In genomic region chr9:50718878-50719277, GRCm38 (mm10) we compare ENCODE assay signal across 36 mouse cellular contexts. TPM values are rescaled to one million over a fixed set of nuclear protein-coding genes. Genes with fewer than 3 reads are reported as not detected.
"Had no signal": no experiment of that assay in that cellular context is flagged by ENCODE, and none has a peak within 500 bp of the region (broad histone marks: within the 10 kb centered on the region; RNA-seq: fewer than 3 reads in every experiment).

No protein-coding gene starts in this region.

- ATAC-seq: liver, embryonic 12.5 days; liver, postnatal 0 days; lung, postnatal 0 days; midbrain, embryonic 13.5 days; midbrain, embryonic 15.5 days; midbrain, embryonic 16.5 days had no signal

- H3K9me3 ChIP-seq: limb, embryonic 10.5 days; limb, embryonic 12.5 days; limb, embryonic 13.5 days; limb, embryonic 15.5 days; liver, embryonic 12.5 days; liver, embryonic 13.5 days; liver, embryonic 15.5 days; lung, embryonic 15.5 days; megakaryocyte, embryonic 14.5 days; midbrain, embryonic 10.5 days; midbrain, embryonic 12.5 days; midbrain, embryonic 13.5 days; midbrain, embryonic 15.5 days; neural tube, embryonic 12.5 days had no signal

- H3K36me3 ChIP-seq: limb, embryonic 15.5 days; liver, embryonic 12.5 days; liver, embryonic 13.5 days; liver, embryonic 15.5 days; lung, embryonic 15.5 days; midbrain, embryonic 10.5 days; midbrain, embryonic 12.5 days; midbrain, embryonic 15.5 days; neural tube, embryonic 12.5 days had no signal

- H3K27me3 ChIP-seq: limb, embryonic 12.5 days; limb, embryonic 13.5 days; limb, embryonic 15.5 days; lung, embryonic 15.5 days; midbrain, embryonic 12.5 days; midbrain, embryonic 13.5 days; midbrain, embryonic 15.5 days; neural tube, embryonic 12.5 days had no signal

- H3K4me2 ChIP-seq: limb, embryonic 12.5 days; limb, embryonic 13.5 days; limb, embryonic 15.5 days; liver, embryonic 11.5 days; liver, embryonic 12.5 days; liver, embryonic 13.5 days; liver, embryonic 15.5 days; lung, embryonic 14.5 days; lung, embryonic 15.5 days; midbrain, embryonic 11.5 days; midbrain, embryonic 12.5 days; midbrain, embryonic 13.5 days; midbrain, embryonic 15.5 days; neural tube, embryonic 12.5 days had no signal

- H3K27ac ChIP-seq: limb, embryonic 10.5 days; limb, embryonic 12.5 days; limb, embryonic 15.5 days; liver, embryonic 12.5 days; liver, embryonic 13.5 days; liver, embryonic 14.5 days; liver, embryonic 15.5 days; lung, embryonic 15.5 days; macrophage; midbrain, embryonic 10.5 days; midbrain, embryonic 12.5 days; midbrain, embryonic 13.5 days; midbrain, embryonic 15.5 days; neural tube, embryonic 12.5 days had no signal

- H3K4me1 ChIP-seq: liver, embryonic 12.5 days; liver, embryonic 13.5 days; liver, embryonic 15.5 days had no signal

- DNase-seq: left cerebral cortex, postnatal 4 days; liver; liver, embryonic 13.5 days; liver, postnatal 0 days; lung, adult 18-20 months; lung, adult 2 months; lung, embryonic 14.5 days; lung, postnatal 10 days; lung, postnatal 14 days; lung, postnatal 36 days; lung, postnatal 4 days; midbrain, embryonic 14.5 days had no signal

- H3K9ac ChIP-seq: limb, embryonic 12.5 days; limb, embryonic 13.5 days; limb, embryonic 15.5 days; liver, embryonic 12.5 days; liver, embryonic 13.5 days; liver, embryonic 14.5 days; liver, embryonic 15.5 days; liver, postnatal 0 days; lung, embryonic 14.5 days; lung, embryonic 15.5 days; midbrain, embryonic 12.5 days; midbrain, embryonic 13.5 days; midbrain, embryonic 15.5 days; neural tube, embryonic 12.5 days had no signal

- H3K4me3 ChIP-seq: limb, embryonic 10.5 days; limb, embryonic 12.5 days; limb, embryonic 13.5 days; limb, embryonic 15.5 days; liver, embryonic 12.5 days; liver, embryonic 13.5 days; liver, embryonic 15.5 days; lung, embryonic 15.5 days; megakaryocyte, embryonic 14.5 days; midbrain, embryonic 10.5 days; midbrain, embryonic 12.5 days; midbrain, embryonic 13.5 days; midbrain, embryonic 15.5 days; myocyte; neural tube, embryonic 12.5 days had no signal

RNA-seq across cellular contexts. Expression of gene Dixdc1, which starts 20.4 kb away (rescaled TPM):
- total RNA-seq: megakaryocyte, adult 5-6 weeks; megakaryocyte-erythroid progenitor cell, adult 5-6 weeks had no signal

RNA-seq across cellular contexts. Expression of gene 2310030G06Rik, which starts 27.5 kb away (rescaled TPM):
- total RNA-seq: megakaryocyte, adult 5-6 weeks; megakaryocyte-erythroid progenitor cell, adult 5-6 weeks; monocyte, adult 5-6 weeks had no signal
- polyA plus RNA-seq: macrophage had no signal

RNA-seq across cellular contexts. Expression of gene Cryab, which starts 32.2 kb away (rescaled TPM):
- total RNA-seq: megakaryocyte-erythroid progenitor cell, adult 5-6 weeks; monocyte, adult 5-6 weeks had no signal

RNA-seq across cellular contexts. Expression of gene Hspb2, which starts 33.3 kb away (rescaled TPM):
- total RNA-seq: megakaryocyte progenitor cell, adult 5-6 weeks; megakaryocyte, adult 5-6 weeks; megakaryocyte-erythroid progenitor cell, adult 5-6 weeks; monocyte, adult 5-6 weeks had no signal
- polyA plus RNA-seq: limb, embryonic 10.5 days; macrophage had no signal
